Mouse (Mus musculus) heart, adult 18-20 months (tissue): Measurements from ENCODE around the gene Nfkbiz. TPM values are rescaled to one million over a fixed set of nuclear protein-coding genes. Genes with fewer than 3 reads are reported as not detected.

Experiments used
- DNase-seq, 2 experiments: peaks; one replicate each; pipeline ENCODE4 v3.0.0; 2021 to 2022; ENCODE audit warnings: mixed read lengths in 1 of 2
- total RNA-seq, 2 experiments: library from RNA; stranded (reverse); gene quantifications; 2 replicates each; pipeline ENCODE4 v1.2.3; 2021

Gene Nfkbiz
- total RNA-seq, 2 experiments from 2014 or later = 1.8 to 2.3 TPM

GRCm38 (mm10) chr16:55832040-55832439 lies 6.7 kb downstream of the Nfkbiz start:
- no peak for DNase-seq

GRCm38 (mm10) chr16:55831451-55831850 lies 7.2 kb downstream of the Nfkbiz start:
- DNase-seq = no peak

GRCm38 (mm10) chr16:55823398-55824155 lies 15.1 kb downstream of the Nfkbiz start:
- no peak for DNase-seq

GRCm38 (mm10) chr16:55822741-55823397 lies 15.8 kb downstream of the Nfkbiz start:
- DNase-seq = no peak

- DNase-seq = peak; percentile 96 to 98
Observed at GRCm38 (mm10) chr16:55821997-55822740, 16.5 kb downstream of the Nfkbiz start.

- DNase-seq = peak; percentile 61 to 63
Observed at GRCm38 (mm10) chr16:55821571-55821981, 17.1 kb downstream of the Nfkbiz start.

- peak; percentile 30 to 45 for DNase-seq
Observed at GRCm38 (mm10) chr16:55820916-55821570, 17.7 kb downstream of the Nfkbiz start.

- DNase-seq = peak; percentile 28 to 62
Observed at GRCm38 (mm10) chr16:55820161-55820915, 18.4 kb downstream of the Nfkbiz start.

- DNase-seq = peak; percentile 69 to 81
Observed at GRCm38 (mm10) chr16:55819186-55819861, 19.4 kb downstream of the Nfkbiz start.

- DNase-seq = no peak
Observed at GRCm38 (mm10) chr16:55817717-55818515, 20.8 kb downstream of the Nfkbiz start.

GRCm38 (mm10) chr16:55816202-55816941 lies 22.3 kb downstream of the Nfkbiz start:
- DNase-seq = no peak

- no peak for DNase-seq
Observed at GRCm38 (mm10) chr16:55815466-55815865, 23.2 kb downstream of the Nfkbiz start.

GRCm38 (mm10) chr16:55814686-55815085 lies 24.0 kb downstream of the Nfkbiz start:
- no peak for DNase-seq

GRCm38 (mm10) chr16:55813916-55814315 lies 24.8 kb downstream of the Nfkbiz start:
- DNase-seq = no peak

- DNase-seq = no peak
Observed at GRCm38 (mm10) chr16:55811792-55812191, 26.9 kb downstream of the Nfkbiz start.

GRCm38 (mm10) chr16:55809779-55810514 lies 28.8 kb downstream of the Nfkbiz start:
- no peak for DNase-seq

- no peak for DNase-seq
Observed at GRCm38 (mm10) chr16:55809345-55809744, 29.4 kb downstream of the Nfkbiz start.

- DNase-seq = peak; percentile 43 to 69
Observed at GRCm38 (mm10) chr16:55807505-55807932, 31.2 kb downstream of the Nfkbiz start.

- DNase-seq = no peak
Observed at GRCm38 (mm10) chr16:55804799-55805198, 33.9 kb downstream of the Nfkbiz start.
